Mouse (Mus musculus) thymus, adult 2 months (tissue): ENCODE results near the gene Slc36a3. TPM values are rescaled to one million over a fixed set of nuclear protein-coding genes. Genes with fewer than 3 reads are reported as not detected.

ENCODE experiments used
- DNase-seq: peaks from one replicate; pipeline ENCODE4 v3.0.0; 2021
- H3K27ac ChIP-seq: fragments of 200-500 bp; 2 replicates; pipeline ENCODE4 v1.5.1; 2012; ENCODE audit warnings: low read length, control low read depth; ENCODE audit not compliant: control insufficient read depth, insufficient read depth
- H3K27me3 ChIP-seq: fragments of 200-500 bp; 2 replicates; pipeline ENCODE4 v1.6.1; 2012; ENCODE audit warnings: mild to moderate bottlenecking, low read length, moderate library complexity, mixed read lengths; ENCODE audit not compliant: control insufficient read depth, insufficient read depth
- H3K36me3 ChIP-seq: fragments of 200-500 bp; 2 replicates; pipeline ENCODE4 v1.6.1; 2012; ENCODE audit warnings: mild to moderate bottlenecking, low read length, moderate library complexity; ENCODE audit not compliant: control insufficient read depth, insufficient read depth
- H3K4me1 ChIP-seq: fragments of 200-500 bp; replicated peaks from 2 replicates; pipeline ENCODE4 v1.6.1; 2012; ENCODE audit warnings: low read length; ENCODE audit not compliant: control insufficient read depth, insufficient read depth
- H3K4me3 ChIP-seq: fragments of 200-500 bp; 2 replicates; pipeline ENCODE4 v1.5.1; 2012; ENCODE audit warnings: mild to moderate bottlenecking, low read length, control low read depth, moderate library complexity; ENCODE audit not compliant: control insufficient read depth, insufficient read depth
- CTCF ChIP-seq: fragments of 200-500 bp; IDR thresholded peaks from 2 replicates; pipeline ENCODE4 v1.5.1; 2012; ENCODE audit warnings: mild to moderate bottlenecking, control low read depth, low read length, moderate library complexity, borderline replicate concordance; ENCODE audit not compliant: control insufficient read depth, poor library complexity, insufficient read depth; ENCODE audit errors: extremely low read depth
- POLR2A ChIP-seq: fragments of 200-500 bp; IDR thresholded peaks from 2 replicates; pipeline ENCODE4 v1.6.1; 2012; ENCODE audit warnings: mild to moderate bottlenecking, low read length, control low read depth, moderate library complexity; ENCODE audit not compliant: control insufficient read depth, poor library complexity, insufficient read depth; ENCODE audit errors: extremely low read depth
- WGBS: fragments of 180-500 bp; shearing (Covaris S2); methylation state at CpG from one replicate; pipeline ENCODE4 v1.1.7; 2018; 5-methylcytosine and 5-hydroxymethylcytosine counted together
- polyA plus RNA-seq: library from polyadenylated mRNA; depleted of rRNA; stranded (reverse); fragments of >200 nt; gene quantifications from 2 replicates; pipeline ENCODE4 v1.2.3, GENCODE M21; 2012

Gene Slc36a3
- polyA plus RNA-seq, 1 experiment = 0.74 TPM

DNA sequence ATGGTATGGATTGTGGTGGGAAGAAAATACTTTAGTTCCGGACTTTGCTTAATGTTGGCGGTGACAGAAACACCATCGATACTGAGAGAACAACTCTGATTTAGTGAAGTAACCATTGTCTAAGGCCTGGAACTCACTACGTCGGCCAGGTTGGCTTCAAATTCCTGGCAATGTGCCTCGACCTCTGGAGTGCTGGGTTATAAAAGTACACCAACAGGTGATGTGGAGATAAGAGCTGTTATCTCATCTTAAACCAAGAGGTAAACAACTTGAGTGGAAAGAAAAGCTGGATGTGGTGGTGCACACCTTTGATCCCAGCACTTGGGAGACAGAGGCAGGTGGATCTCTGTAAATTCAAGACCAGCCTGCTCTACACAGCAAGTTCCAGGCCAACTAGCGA, 58.4 kb downstream of the Slc36a3 start:
- 89% methylated on average over 7 of the region's 7 CpGs for WGBS
- TF ChIP-seq POLR2A = no peak

DNA sequence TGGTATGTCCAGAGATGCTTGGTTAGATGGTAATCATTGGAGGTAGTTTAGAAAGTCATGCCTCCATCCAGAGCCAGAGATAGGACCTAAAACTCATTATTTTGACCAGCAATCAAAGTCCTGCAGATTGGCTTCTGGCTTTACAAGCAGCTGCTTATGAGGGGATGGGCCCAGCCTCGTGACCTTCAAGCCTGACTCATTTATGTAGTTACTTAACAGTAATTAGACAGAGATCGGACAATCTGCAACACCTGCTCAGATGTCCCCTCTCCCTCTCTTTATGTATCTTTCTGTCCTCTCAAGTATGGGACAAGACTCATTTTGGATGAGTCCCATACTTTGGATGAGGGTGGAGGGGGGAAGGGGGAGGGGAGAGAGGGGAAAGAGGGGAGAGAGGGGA, 61.6 kb downstream of the Slc36a3 start:
- no peak for TF ChIP-seq CTCF
- TF ChIP-seq POLR2A = no peak
- Histone ChIP-seq H3K36me3 (no peaks in the 10 kb centered on the region), H3K27ac (no peak overlapping the region), H3K4me1 (peaks cover 5% of the 10 kb centered on the region; the same call in 1 of the 2 replicates), H3K4me3 (no peak overlapping the region), H3K27me3 (no peaks in the 10 kb centered on the region)
- no peak for DNase-seq
- WGBS = 84% methylated on average over 2 of the region's 2 CpGs

More for the DNA sequence above, 58.4 kb downstream of the Slc36a3 start:
- DNase-seq = no peak
- H3K4me1 ChIP-seq = peaks cover 8% of the 10 kb centered on the region
- H3K36me3 ChIP-seq = no peaks in the 10 kb centered on the region
- no peak overlapping the region for H3K27ac ChIP-seq
- H3K27me3 ChIP-seq = no peaks in the 10 kb centered on the region
- no peak overlapping the region for H3K4me3 ChIP-seq

DNA sequence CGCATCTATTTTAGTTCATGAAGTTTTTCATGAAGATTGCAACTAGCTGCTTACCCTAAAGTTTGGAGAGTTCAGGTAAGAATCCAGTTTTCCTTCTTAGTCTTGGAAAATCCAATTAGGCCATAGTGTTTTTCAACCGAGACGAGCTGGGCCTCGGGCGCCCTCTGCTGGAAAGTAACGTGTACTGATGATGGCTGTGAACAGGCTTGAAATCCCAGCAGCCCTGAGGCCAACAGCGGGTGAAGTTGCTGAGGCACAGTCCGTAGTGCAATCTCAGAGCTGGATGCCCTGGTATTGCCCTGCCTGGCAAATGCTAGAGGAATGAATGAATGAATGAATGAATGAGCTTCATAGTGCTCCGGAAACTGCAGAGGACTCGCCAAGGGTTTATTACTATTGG, 64.5 kb downstream of the Slc36a3 start:
- Histone ChIP-seq H3K27me3 (no peaks in the 10 kb centered on the region), H3K27ac (no peak overlapping the region), H3K4me1 (peaks cover 11% of the 10 kb centered on the region), H3K4me3 (no peak overlapping the region), H3K36me3 (no peaks in the 10 kb centered on the region)
- TF ChIP-seq CTCF (peak; percentile 82; the same call in 1 of the 2 replicates), POLR2A (no peak)
- WGBS = 26% methylated on average over 10 of the region's 10 CpGs
- DNase-seq = peak; percentile 55

DNA sequence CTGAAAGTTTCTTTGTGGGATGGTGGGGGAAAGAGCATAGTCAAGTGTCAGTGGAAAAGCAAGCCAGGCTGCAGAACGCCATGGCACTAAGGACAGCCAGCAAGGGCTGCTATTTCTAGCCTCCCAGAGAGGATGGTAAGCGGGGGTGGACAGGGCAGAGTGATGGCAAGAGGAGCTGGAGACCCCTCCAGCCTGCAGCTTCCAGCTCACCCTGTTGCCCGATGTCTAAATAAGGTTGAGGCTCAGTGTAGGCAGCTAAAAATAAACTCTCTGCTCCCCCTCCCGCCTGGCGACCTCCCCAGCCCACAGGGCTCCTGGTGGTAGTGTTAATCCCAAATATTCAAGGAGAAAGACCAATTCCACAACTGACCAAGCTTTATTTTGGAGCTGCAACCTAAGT, 66.1 kb downstream of the Slc36a3 start:
- Histone ChIP-seq H3K4me3 (no peak overlapping the region), H3K27ac (no peak overlapping the region), H3K4me1 (peaks cover 11% of the 10 kb centered on the region), H3K27me3 (no peaks in the 10 kb centered on the region), H3K36me3 (no peaks in the 10 kb centered on the region)
- TF ChIP-seq CTCF (no peak), POLR2A (no peak)
- WGBS = 82% methylated on average over 5 of the region's 5 CpGs
- DNase-seq = no peak

DNA sequence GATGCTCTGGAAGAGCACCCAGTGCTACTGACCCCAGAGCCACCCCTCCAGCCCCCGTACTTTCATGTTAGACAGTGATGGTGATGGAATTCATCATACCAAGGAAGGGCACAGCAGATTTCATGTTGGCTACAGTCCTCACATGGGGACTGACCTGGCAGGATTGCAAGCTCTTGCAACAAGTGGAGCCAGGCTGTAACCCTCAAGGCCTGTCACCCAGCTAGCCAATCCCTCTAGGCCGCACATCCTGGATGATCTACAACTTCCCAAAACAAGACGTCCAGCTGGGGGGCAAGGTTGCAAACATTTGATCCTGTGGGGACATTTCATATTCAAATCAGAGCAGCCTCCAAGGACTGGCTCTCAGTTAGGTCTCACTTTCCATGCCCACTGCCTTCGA, 66.9 kb downstream of the Slc36a3 start:
- TF ChIP-seq POLR2A = no peak
- no peak for TF ChIP-seq CTCF
- Histone ChIP-seq H3K4me3 (no peak overlapping the region), H3K36me3 (no peaks in the 10 kb centered on the region), H3K27ac (no peak overlapping the region), H3K4me1 (peaks cover 11% of the 10 kb centered on the region), H3K27me3 (no peaks in the 10 kb centered on the region)
- 92% methylated on average over 4 of the region's 4 CpGs for WGBS
- DNase-seq = no peak

DNA sequence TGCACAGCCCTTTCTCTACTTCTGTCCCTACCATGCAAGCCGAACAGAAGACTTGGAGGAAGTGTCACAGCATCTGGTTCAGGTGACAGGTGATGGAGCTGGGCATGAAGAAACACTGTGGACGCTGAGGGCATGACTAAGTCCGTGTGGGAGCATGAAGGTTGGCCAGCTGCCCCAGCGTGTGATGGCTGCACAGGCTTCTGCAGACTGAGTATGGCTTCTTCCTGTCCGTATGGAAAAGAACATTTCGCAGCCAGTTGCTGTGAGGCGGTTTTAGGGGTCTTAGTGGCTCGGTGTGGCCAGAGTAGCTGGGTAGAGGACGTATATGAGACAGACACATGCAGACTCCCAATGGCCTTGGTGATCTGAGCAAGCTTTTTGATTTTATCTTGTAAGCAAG, 70.3 kb downstream of the Slc36a3 start:
- Histone ChIP-seq H3K27ac (no peak overlapping the region), H3K4me3 (no peak overlapping the region), H3K27me3 (no peaks in the 10 kb centered on the region), H3K36me3 (no peaks in the 10 kb centered on the region), H3K4me1 (peaks cover 26% of the 10 kb centered on the region)
- TF ChIP-seq CTCF (no peak), POLR2A (no peak)
- DNase-seq = no peak
- 97% methylated on average over 9 of the region's 9 CpGs for WGBS

DNA sequence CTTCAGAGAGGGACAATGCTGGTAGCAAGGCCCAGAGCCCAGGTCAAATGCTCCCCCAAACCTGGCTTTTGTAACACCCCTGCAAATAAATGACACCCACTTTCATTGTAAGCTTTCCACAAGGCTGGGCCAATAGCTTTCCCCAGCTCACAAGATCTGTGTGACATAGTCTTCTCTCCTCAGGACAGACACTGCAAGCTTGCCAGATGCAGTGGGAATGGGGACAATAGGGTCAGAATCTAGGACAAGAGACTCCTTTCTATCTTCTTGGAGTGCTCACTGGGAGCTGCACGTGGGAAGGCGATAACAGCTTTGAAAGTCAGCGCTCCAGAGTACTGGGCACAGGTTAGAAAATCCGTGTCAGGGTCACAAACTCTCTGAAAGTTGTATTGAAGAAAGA, 72.3 kb downstream of the Slc36a3 start:
- TF ChIP-seq POLR2A (no peak), CTCF (no peak)
- Histone ChIP-seq H3K36me3 (no peaks in the 10 kb centered on the region), H3K27me3 (no peaks in the 10 kb centered on the region), H3K4me3 (no peak overlapping the region), H3K4me1 (peaks cover 25% of the 10 kb centered on the region), H3K27ac (no peak overlapping the region)
- 99% methylated on average over 4 of the region's 4 CpGs for WGBS
- no peak for DNase-seq
